21 mouse cellular contexts compared by ENCODE assay signal in genomic region chr2:108796816-108797581, GRCm38 (mm10).
DNase-seq lines count a peak whose midpoint lies in the region; ATAC-seq and TF ChIP-seq lines count a peak whose summit lies in the region.
"Had no signal": no experiment of that assay in that cellular context is flagged by ENCODE, and none has a peak within 500 bp of the region (broad histone marks: within the 10 kb centered on the region; RNA-seq: fewer than 3 reads in every experiment).

No protein-coding gene starts in this region.

- peak; percentile 76 to 88 for ATAC-seq in hematopoietic stem cell, adult 5-6 weeks (replicated peaks in 1 of 2; ENCODE audit: insufficient read depth in 1 of 2, low FRiP score in 2 of 2, low TSS enrichment in 1 of 2, low read depth in 1 of 2, poor library complexity in 2 of 2, severe bottlenecking in 2 of 2)
- ATAC-seq in liver, embryonic 11.5 days (replicated peaks; ENCODE audit: low FRiP score) = no peak
- ATAC-seq: forebrain, embryonic 13.5 days; intestine, embryonic 16.5 days had no signal

- no peaks in the 10 kb centered on the region for H3K36me3 ChIP-seq in liver, embryonic 11.5 days (ENCODE audit: control insufficient read depth, insufficient read depth, low read length)
- H3K36me3 ChIP-seq: embryonic facial prominence, embryonic 13.5 days; heart, embryonic 15.5 days; hindbrain, embryonic 10.5 days; hindbrain, embryonic 15.5 days had no signal

- H3K4me2 ChIP-seq in liver, embryonic 11.5 days = no peak overlapping the region
- H3K4me2 ChIP-seq: embryonic facial prominence, embryonic 13.5 days; forebrain, embryonic 13.5 days; heart, embryonic 11.5 days; heart, embryonic 15.5 days; hindbrain, embryonic 15.5 days had no signal

- no peak for TF ChIP-seq POLR2A in bone marrow macrophage, adult 2 months (IDR thresholded peaks at IDR 0.05; ENCODE audit: borderline replicate concordance, low read depth, low read length)

- no peak overlapping the region for H3K4me3 ChIP-seq in bone marrow macrophage, adult 2 months (ENCODE audit: insufficient read depth, low read length)
- H3K4me3 ChIP-seq in liver, embryonic 11.5 days (ENCODE audit: low read depth, low read length) = no peak overlapping the region
- H3K4me3 ChIP-seq: embryonic facial prominence, embryonic 13.5 days; forebrain, embryonic 13.5 days; gastrocnemius, adult 2 months; heart, adult 2 months; heart, embryonic 15.5 days; hindbrain, embryonic 10.5 days; hindbrain, embryonic 15.5 days had no signal

- 79% methylated on average over 2 of the region's 2 CpGs for WGBS in liver, embryonic 11.5 days

- no peak overlapping the region for H3K9ac ChIP-seq in liver, embryonic 11.5 days (ENCODE audit: low read depth, low read length)
- H3K9ac ChIP-seq: embryonic facial prominence, embryonic 13.5 days; forebrain, embryonic 13.5 days; heart, embryonic 15.5 days; hindbrain, embryonic 15.5 days had no signal

- H3K27me3 ChIP-seq in liver, embryonic 11.5 days (replicated peaks; ENCODE audit: control insufficient read depth, insufficient read depth, low read length) = no peaks in the 10 kb centered on the region
- H3K27me3 ChIP-seq: embryonic facial prominence, embryonic 13.5 days; forebrain, embryonic 13.5 days; heart, embryonic 15.5 days; hindbrain, embryonic 15.5 days had no signal

- no peak for TF ChIP-seq CTCF in bone marrow macrophage, adult 2 months (IDR thresholded peaks at IDR 0.05; ENCODE audit: low read depth, low read length)

- DNase-seq in heart, adult 11 months = peak; percentile 33
- DNase-seq in heart, adult 18-20 months = no peak
- no peak for DNase-seq in liver, embryonic 11.5 days (ENCODE audit: low spot score)
- no peak for DNase-seq in spleen, postnatal 36 days (ENCODE audit: low spot score in 2 of 2)
- DNase-seq in thymus, adult 18-20 months = no peak
- DNase-seq: adrenal gland, postnatal 14 days; cerebellum, adult 2 months; cerebellum, postnatal 10 days; gastrocnemius, adult 2 months; gastrocnemius, postnatal 25 days; heart, adult 2 months; heart, postnatal 14 days had no signal

- 0 out of 2 replicates have a peak, but pooled peaks cover 2% of the 10 kb centered on the region for H3K4me1 ChIP-seq in bone marrow macrophage, adult 2 months (ENCODE audit: control insufficient read depth, insufficient read depth, low read length)
- no peaks in the 10 kb centered on the region for H3K4me1 ChIP-seq in liver, embryonic 11.5 days (replicated peaks; ENCODE audit: control insufficient read depth, insufficient read depth, low read length)
- H3K4me1 ChIP-seq: embryonic facial prominence, embryonic 13.5 days; forebrain, embryonic 13.5 days; heart, embryonic 15.5 days; hindbrain, embryonic 10.5 days; hindbrain, embryonic 15.5 days had no signal

- H3K9me3 ChIP-seq in liver, embryonic 11.5 days (ENCODE audit: control insufficient read depth, low read length) = no peaks in the 10 kb centered on the region
- H3K9me3 ChIP-seq: embryonic facial prominence, embryonic 13.5 days; forebrain, embryonic 13.5 days; heart, embryonic 15.5 days; hindbrain, embryonic 10.5 days; hindbrain, embryonic 15.5 days had no signal

- peak overlapping the region; percentile 15; the same call in 1 of the 2 replicates for H3K27ac ChIP-seq in bone marrow macrophage, adult 2 months (ENCODE audit: insufficient read depth, low read depth, low read length)
- H3K27ac ChIP-seq in liver, embryonic 11.5 days (ENCODE audit: low read depth, low read length) = no peak overlapping the region
- H3K27ac ChIP-seq: embryonic facial prominence, embryonic 13.5 days; forebrain, embryonic 13.5 days; gastrocnemius, adult 2 months; heart, adult 2 months; heart, embryonic 15.5 days; hindbrain, embryonic 10.5 days; hindbrain, embryonic 15.5 days had no signal
